Mouse (Mus musculus) cortical plate, adult 2 months (tissue): ENCODE measurements at regions not wholly inside any gene's neighbourhood (a gene's known extent, or its start where the extent isn't known, plus 50 kb on each side); places are given as distances from the start of the nearest gene placed in this dataset.

Source experiments
- CTCF ChIP-seq: fragments of 200-500 bp; IDR thresholded peaks from 2 replicates; pipeline ENCODE4 v1.5.1; 2011; ENCODE audit warnings: mild to moderate bottlenecking, control low read depth, low read length; ENCODE audit not compliant: insufficient read depth; ENCODE audit errors: extremely low read depth
- POLR2A ChIP-seq: fragments of 200-500 bp; IDR thresholded peaks from 2 replicates; pipeline ENCODE4 v1.6.1; 2011; ENCODE audit warnings: mild to moderate bottlenecking, low read length, control low read depth; ENCODE audit not compliant: insufficient read depth; ENCODE audit errors: extremely low read depth

DNA sequence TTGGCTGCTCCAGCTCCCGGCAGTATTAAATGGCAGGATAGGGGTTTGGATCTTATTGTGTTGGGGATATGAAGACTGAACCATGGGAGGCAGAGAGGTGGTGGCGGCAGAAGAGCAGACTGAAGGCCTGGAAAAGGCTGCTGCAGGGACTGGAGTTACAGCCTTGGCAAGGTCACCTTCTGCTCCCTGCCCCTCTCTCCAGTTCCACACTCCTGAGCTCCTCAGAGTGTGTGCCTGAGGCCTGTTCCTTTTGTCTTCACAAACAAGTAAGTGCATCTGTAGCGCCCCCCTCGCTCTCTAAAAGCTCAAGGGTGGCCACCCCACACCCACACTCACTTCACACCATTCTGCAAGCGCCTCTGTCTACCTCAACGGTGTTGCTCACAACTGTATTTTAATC, 113.0 kb downstream of the Fam43a start:
- TF ChIP-seq CTCF (no peak), POLR2A (no peak)
